Mouse (Mus musculus) right cerebral cortex, postnatal 36 days (tissue): ENCODE results near the gene Slc35f3.

ENCODE experiments used
- DNase-seq, 2 experiments: peaks; one replicate each; pipeline ENCODE4 v3.0.0; 2022; ENCODE audit warnings: low spot score in 2 of 2, mixed read lengths in 1 of 2

Gene Slc35f3

GRCm38 (mm10) chr8:126327786-126328185 is 29.4 kb downstream of the Slc35f3 start:
- DNase-seq, result no peak

GRCm38 (mm10) chr8:126338864-126339263 is 40.5 kb downstream of the Slc35f3 start:
- no peak for DNase-seq

GRCm38 (mm10) chr8:126339357-126339756 is 41.0 kb downstream of the Slc35f3 start:
- no peak for DNase-seq

GRCm38 (mm10) chr8:126341200-126341599 is 42.8 kb downstream of the Slc35f3 start:
- DNase-seq, result no peak

GRCm38 (mm10) chr8:126343427-126343826 is 45.1 kb downstream of the Slc35f3 start:
- DNase-seq, result no peak

- DNase-seq, result no peak
Measured at GRCm38 (mm10) chr8:126345100-126345499, 46.7 kb downstream of the Slc35f3 start.

GRCm38 (mm10) chr8:126353259-126353658 is 54.9 kb downstream of the Slc35f3 start:
- no peak for DNase-seq

GRCm38 (mm10) chr8:126357946-126358345 is 59.6 kb downstream of the Slc35f3 start:
- DNase-seq, result no peak

GRCm38 (mm10) chr8:126359296-126359695 is 60.9 kb downstream of the Slc35f3 start:
- no peak for DNase-seq

- DNase-seq, result no peak
Measured at GRCm38 (mm10) chr8:126360106-126360505, 61.7 kb downstream of the Slc35f3 start.

- DNase-seq, result no peak
Measured at GRCm38 (mm10) chr8:126360701-126361100, 62.3 kb downstream of the Slc35f3 start.

- DNase-seq, result no peak
Measured at GRCm38 (mm10) chr8:126366251-126366650, 67.9 kb downstream of the Slc35f3 start.

GRCm38 (mm10) chr8:126368349-126369054 is 70.1 kb downstream of the Slc35f3 start:
- DNase-seq, result no peak

- no peak for DNase-seq
Measured at GRCm38 (mm10) chr8:126371871-126372270, 73.5 kb downstream of the Slc35f3 start.

- DNase-seq, result no peak
Measured at GRCm38 (mm10) chr8:126379580-126379979, 81.2 kb downstream of the Slc35f3 start.

- no peak for DNase-seq
Measured at GRCm38 (mm10) chr8:126380141-126380540, 81.8 kb downstream of the Slc35f3 start.

GRCm38 (mm10) chr8:126381299-126381698 is 82.9 kb downstream of the Slc35f3 start:
- DNase-seq, result no peak

- no peak for DNase-seq
Measured at GRCm38 (mm10) chr8:126382216-126382615, 83.9 kb downstream of the Slc35f3 start.

GRCm38 (mm10) chr8:126382749-126383148 is 84.4 kb downstream of the Slc35f3 start:
- DNase-seq, result peak; percentile 21 to 26

- no peak for DNase-seq
Measured at GRCm38 (mm10) chr8:126387566-126387965, 89.2 kb downstream of the Slc35f3 start.

- no peak for DNase-seq
Measured at GRCm38 (mm10) chr8:126391541-126391940, 93.2 kb downstream of the Slc35f3 start.

GRCm38 (mm10) chr8:126395386-126395785 is 97.0 kb downstream of the Slc35f3 start:
- no peak for DNase-seq

GRCm38 (mm10) chr8:126395917-126396316 is 97.6 kb downstream of the Slc35f3 start:
- DNase-seq, result no peak

GRCm38 (mm10) chr8:126398349-126398748 is 100.0 kb downstream of the Slc35f3 start:
- DNase-seq, result no peak
